Comparison of ENCODE assay signal across 18 mouse cellular contexts in genomic region chrX:10063361-10063760, GRCm38 (mm10). TPM values are rescaled to one million over a fixed set of nuclear protein-coding genes. Genes with fewer than 3 reads are reported as not detected.
DNase-seq lines count a peak whose midpoint lies in the region; ATAC-seq lines count a peak whose summit lies in the region.
"Had no signal": no experiment of that assay in that cellular context is flagged by ENCODE, and none has a peak within 500 bp of the region (broad histone marks: within the 10 kb centered on the region; RNA-seq: fewer than 3 reads in every experiment).

No protein-coding gene starts in this region.

- no peak for ATAC-seq in heart, embryonic 11.5 days (replicated peaks; ENCODE audit: insufficient number of reproducible peaks, low FRiP score, low TSS enrichment)
- ATAC-seq: CD4-positive, CD25-positive, alpha-beta regulatory T cell, adult 4 months; forebrain, embryonic 13.5 days; intestine, embryonic 15.5 days had no signal

- H3K9ac ChIP-seq in heart, embryonic 11.5 days (ENCODE audit: low read depth, low read length) = no peak overlapping the region
- H3K9ac ChIP-seq: forebrain, embryonic 13.5 days; heart, embryonic 12.5 days; hindbrain, embryonic 14.5 days; intestine, embryonic 15.5 days had no signal

- no peaks in the 10 kb centered on the region for H3K9me3 ChIP-seq in heart, embryonic 11.5 days (replicated peaks; ENCODE audit: control insufficient read depth, low read length)
- H3K9me3 ChIP-seq: forebrain, embryonic 13.5 days; G1E; heart, embryonic 12.5 days; hindbrain, embryonic 10.5 days; intestine, embryonic 15.5 days had no signal

- no peak overlapping the region for H3K4me3 ChIP-seq in heart, embryonic 11.5 days (ENCODE audit: low read depth, low read length)
- H3K4me3 ChIP-seq: forebrain, embryonic 13.5 days; heart, embryonic 12.5 days; hindbrain, embryonic 10.5 days; intestine, embryonic 15.5 days had no signal

- H3K36me3 ChIP-seq in heart, embryonic 11.5 days (ENCODE audit: control insufficient read depth, insufficient read depth, low read length) = no peaks in the 10 kb centered on the region
- H3K36me3 ChIP-seq: G1E; heart, embryonic 12.5 days; hindbrain, embryonic 10.5 days; intestine, embryonic 15.5 days had no signal

- DNase-seq in cerebellum, adult 8-10 months = peak; percentile 3
- DNase-seq in cerebellum, adult 9-10 months = no peak
- peak; percentile 3 for DNase-seq in gastrocnemius, adult 18-20 months (ENCODE audit: low spot score)
- DNase-seq in gastrocnemius, postnatal 4 days (ENCODE audit: low spot score in 2 of 2) = no peak
- DNase-seq in heart, adult 18-20 months = peak; percentile 10 to 16
- peak; percentile 28 for DNase-seq in skeletal muscle tissue, adult 2 months (ENCODE audit: low read depth, low spot score)
- DNase-seq: adrenal gland, postnatal 10 days; B cell, adult 2 months; kidney, adult 18-20 months had no signal

- H3K4me1 ChIP-seq in heart, embryonic 11.5 days (ENCODE audit: control insufficient read depth, insufficient read depth, low read length) = no peaks in the 10 kb centered on the region
- H3K4me1 ChIP-seq: forebrain, embryonic 13.5 days; heart, embryonic 12.5 days; hindbrain, embryonic 10.5 days; intestine, embryonic 15.5 days had no signal

- WGBS in heart, embryonic 11.5 days (ENCODE audit: insufficient replicate concordance) = 84% methylated on average over 2 of the region's 2 CpGs

- no peak overlapping the region for H3K27ac ChIP-seq in heart, embryonic 11.5 days (ENCODE audit: low read depth, low read length)
- H3K27ac ChIP-seq: forebrain, embryonic 13.5 days; hindbrain, embryonic 10.5 days; hindbrain, embryonic 14.5 days; intestine, embryonic 15.5 days had no signal

- H3K4me2 ChIP-seq in heart, embryonic 11.5 days = no peak overlapping the region
- H3K4me2 ChIP-seq: forebrain, embryonic 13.5 days; heart, embryonic 12.5 days; hindbrain, embryonic 14.5 days; intestine, embryonic 15.5 days had no signal

- H3K27me3 ChIP-seq in heart, embryonic 11.5 days (ENCODE audit: control insufficient read depth, insufficient read depth, low read length) = no peaks in the 10 kb centered on the region
- H3K27me3 ChIP-seq: forebrain, embryonic 13.5 days; heart, embryonic 12.5 days; intestine, embryonic 15.5 days had no signal

RNA-seq across cellular contexts. Expression of gene Srpx, which starts 54.1 kb away (rescaled TPM):
- 1 to 10 TPM; 2.4 to 3.2 TPM for total RNA-seq in gastrocnemius, adult 18-20 months (2021)
- 10 to 100 TPM; 43.2 to 46.6 TPM for total RNA-seq in gastrocnemius, postnatal 4 days (2021)
- total RNA-seq in heart, adult 18-20 months (2021) = 1 to 10 TPM; 2.9 to 3.4 TPM
- polyA plus RNA-seq in heart, embryonic 11.5 days (2014; fragmentation: Nextera tagmentation; extraction: Ambion mirVana) = 4.2 and 4.5 TPM in 2 replicates
- total RNA-seq: G1E; granulocyte monocyte progenitor cell, adult 5-6 weeks had no signal
- polyA plus RNA-seq: CD4-positive, CD25-positive, alpha-beta regulatory T cell, adult 4 months; G1E had no signal

Comparison
In these comparisons a context has a peak if more than half of its experiments do, and no peak if none do; other contexts are left out.
1. DNase-seq: peak in cerebellum, adult 8-10 months (single experiment), gastrocnemius, adult 18-20 months (single experiment), heart, adult 18-20 months (2 of 2) and skeletal muscle tissue, adult 2 months (single experiment); none in cerebellum, adult 9-10 months (single experiment) and gastrocnemius, postnatal 4 days (0 of 2).
2. RNA of gene Srpx, which starts 54.1 kb away (total RNA-seq): 43.2 to 46.6 TPM in gastrocnemius, postnatal 4 days; 2.9 to 3.4 TPM in heart, adult 18-20 months and 2.4 to 3.2 TPM in gastrocnemius, adult 18-20 months; every median in the first group is over 4 times any median in the second.